Mouse (Mus musculus) olfactory bulb, adult 2 months (tissue): ENCODE results near the gene Heyl.

ENCODE experiments used
- CTCF ChIP-seq: fragments of 200-500 bp; IDR thresholded peaks from 2 replicates; pipeline ENCODE4 v1.5.1; 2012; ENCODE audit warnings: low read depth, mild to moderate bottlenecking, low read length, moderate library complexity; ENCODE audit not compliant: insufficient read depth
- POLR2A ChIP-seq: fragments of 200-500 bp; IDR thresholded peaks from 2 replicates; pipeline ENCODE4 v1.6.1; 2012; ENCODE audit warnings: mild to moderate bottlenecking, low read depth, low read length, moderate library complexity; ENCODE audit not compliant: insufficient read depth

- TF ChIP-seq CTCF: no peak
- TF ChIP-seq POLR2A: no peak
Observed at GRCm38 (mm10) chr4:123225718-123226403, 7.5 kb upstream of the Heyl start.
